Mouse (Mus musculus) ES-E14 (cell line): ENCODE measurements around the gene Atxn1. TPM values are rescaled to one million over a fixed set of nuclear protein-coding genes. Genes with fewer than 3 reads are reported as not detected.

ENCODE experiments used
- DNase-seq: peaks from one replicate; pipeline ENCODE4 v3.0.0-alpha.2; 2013; ENCODE audit warnings: low read depth, low spot score
- H3K27ac ChIP-seq: 2 replicates; pipeline ENCODE4 v1.5.1; 2012; ENCODE audit warnings: low read depth, mild to moderate bottlenecking, low read length, moderate library complexity, mixed read lengths; ENCODE audit not compliant: poor library complexity, insufficient read depth, severe bottlenecking
- H3K36me3 ChIP-seq: 2 replicates; pipeline ENCODE4 v1.6.1; 2012; ENCODE audit warnings: mild to moderate bottlenecking, low read length, moderate library complexity, mixed read lengths; ENCODE audit not compliant: control insufficient read depth, poor library complexity, insufficient read depth, severe bottlenecking
- H3K4me1 ChIP-seq, 2 experiments: fragments of 150-350 bp in 1 of 2; sonication (generic) in 1 of 2; 2 replicates each; pipeline ENCODE4 v1.6.1; 2012; ENCODE audit warnings: low read length in 2 of 2, mild to moderate bottlenecking in 1 of 2, mixed read lengths in 1 of 2; ENCODE audit not compliant: control insufficient read depth in 2 of 2, insufficient read depth in 2 of 2, poor library complexity in 1 of 2
- H3K4me3 ChIP-seq, 2 experiments: fragments of 150-350 bp in 1 of 2; sonication (generic) in 1 of 2; 2 replicates each; pipeline ENCODE4 v1.5.1; 2012; ENCODE audit warnings: low read length in 2 of 2, low read depth in 1 of 2, mild to moderate bottlenecking in 1 of 2, mixed read lengths in 1 of 2; ENCODE audit not compliant: insufficient read depth in 1 of 2, poor library complexity in 1 of 2, severe bottlenecking in 1 of 2
- H3K9ac ChIP-seq: 2 replicates; pipeline ENCODE4 v1.6.1; 2012; ENCODE audit warnings: low read depth, mild to moderate bottlenecking, low read length, mixed read lengths; ENCODE audit not compliant: poor library complexity, insufficient read depth, severe bottlenecking
- H3K9me3 ChIP-seq: fragments of 150-350 bp; sonication (generic); 2 replicates; pipeline ENCODE4 v1.6.1; 2012; ENCODE audit warnings: low read depth, mild to moderate bottlenecking, low read length; ENCODE audit not compliant: control insufficient read depth, insufficient read depth
- CHD2 ChIP-seq: IDR thresholded peaks from 2 replicates; pipeline ENCODE4 v1.6.1; 2014; ENCODE audit warnings: mild to moderate bottlenecking, low read depth, low read length, inconsistent platforms
- HCFC1 ChIP-seq: IDR thresholded peaks from 2 replicates; pipeline ENCODE4 v1.6.1; 2012; ENCODE audit warnings: low read length, inconsistent platforms, borderline replicate concordance; ENCODE audit not compliant: insufficient read depth
- MAFK ChIP-seq: IDR thresholded peaks from 2 replicates; pipeline ENCODE4 v1.6.1; 2014; ENCODE audit warnings: mild to moderate bottlenecking, low read depth, low read length, inconsistent platforms; ENCODE audit not compliant: insufficient read depth
- ZC3H11A ChIP-seq: IDR thresholded peaks from 2 replicates; pipeline ENCODE4 v1.6.1; 2012; ENCODE audit warnings: low read depth, mild to moderate bottlenecking, inconsistent platforms, low read length, borderline replicate concordance
- ZNF384 ChIP-seq: IDR thresholded peaks from 2 replicates; pipeline ENCODE4 v1.6.1; 2012; ENCODE audit warnings: low read depth, low read length, inconsistent platforms
- in situ Hi-C, 2 experiments: fragments of 600-800 bp; cut with MboI; formaldehyde crosslinking; loops; one replicate each; pipeline ENCODE4 v1.15.1; 2025; ENCODE audit warnings: low sequenced_read_pairs in 2 of 2, inconsistent platforms in 1 of 2; ENCODE audit not compliant: unreplicated experiment in 2 of 2
- total RNA-seq: library from RNA; depleted of rRNA; stranded (reverse); fragments of 300-350 nt; gene quantifications from 2 replicates; pipeline ENCODE4 v1.2.3, GENCODE M21; 2012

The Atxn1 gene
- total RNA-seq, 1 experiment: 7.8 TPM

DNA sequence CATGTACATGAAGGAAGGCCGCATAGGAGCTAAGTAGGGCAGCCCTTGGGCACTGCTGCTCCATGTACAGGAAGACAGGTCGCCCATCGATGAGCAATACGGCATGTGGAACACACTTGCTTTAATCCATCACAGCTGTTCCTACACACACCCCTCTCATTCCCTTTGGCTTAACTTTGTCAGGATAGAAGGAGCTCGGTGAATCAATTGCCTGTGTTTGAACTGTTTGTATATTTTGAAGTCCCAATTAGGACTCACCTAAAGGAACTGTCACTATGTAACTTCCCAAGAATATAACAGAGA is 84.3 kb downstream of the Atxn1 start:
- Histone ChIP-seq H3K9ac (no peak overlapping the region), H3K36me3 (no peaks in the 10 kb centered on the region), H3K9me3 (no peaks in the 10 kb centered on the region), H3K4me3 (no peak overlapping the region), H3K4me1 (no peaks in the 10 kb centered on the region), H3K27ac (no peak overlapping the region)
- in situ Hi-C loops: no loop called here
- TF ChIP-seq ZNF384: no peak
- TF ChIP-seq MAFK: no peak
- TF ChIP-seq ZC3H11A: no peak
- TF ChIP-seq CHD2: no peak
- TF ChIP-seq HCFC1: no peak
- no peak for DNase-seq

DNA sequence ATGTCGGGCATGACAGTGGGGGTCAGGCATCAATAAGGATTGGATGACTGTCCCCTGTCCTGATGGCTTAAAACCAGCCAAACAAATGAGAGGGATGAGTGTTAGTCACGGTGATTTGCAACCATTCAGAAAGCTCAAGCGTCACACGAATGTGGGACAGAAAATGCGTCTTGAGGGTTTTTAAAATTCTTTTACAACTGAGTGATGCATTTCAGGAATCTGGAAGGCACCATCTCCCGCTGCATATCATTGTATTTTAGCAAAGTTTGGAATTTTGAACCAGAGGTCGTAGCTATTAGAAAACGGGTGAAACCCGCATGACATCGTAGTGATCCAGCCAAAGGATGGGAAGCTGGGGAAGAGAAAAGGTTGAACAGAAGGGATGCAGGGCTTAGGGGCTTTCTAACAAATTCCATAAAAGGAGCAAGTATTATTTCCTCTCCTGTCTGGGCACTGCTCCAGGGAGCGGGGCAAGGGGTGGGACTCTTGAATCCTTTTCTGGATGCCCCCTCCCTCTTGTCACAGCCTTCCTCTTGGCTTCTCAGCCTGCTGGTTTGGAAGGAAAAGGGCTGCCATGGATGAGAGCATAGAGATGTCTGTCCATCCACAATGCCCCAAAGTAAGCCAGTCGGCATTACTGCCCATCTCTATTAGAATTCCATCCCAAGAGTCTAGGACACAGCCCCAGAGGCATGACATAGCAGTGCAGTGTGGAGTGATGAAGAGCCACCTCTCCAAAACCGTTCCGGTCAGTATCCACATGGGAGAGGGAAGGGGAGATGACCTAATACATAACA is 84.9 kb downstream of the Atxn1 start:
- Histone ChIP-seq H3K36me3 (no peaks in the 10 kb centered on the region), H3K9ac (no peak overlapping the region), H3K9me3 (no peaks in the 10 kb centered on the region), H3K4me1 (no peaks in the 10 kb centered on the region), H3K27ac (no peak overlapping the region), H3K4me3 (no peak overlapping the region)
- in situ Hi-C loops: no loop called here
- TF ChIP-seq MAFK (no peak), ZC3H11A (no peak), HCFC1 (no peak), ZNF384 (no peak), CHD2 (no peak)
- DNase-seq: no peak

- no peak overlapping the region for H3K9ac ChIP-seq
- H3K36me3 ChIP-seq: no peaks in the 10 kb centered on the region
- H3K9me3 ChIP-seq: no peaks in the 10 kb centered on the region
- TF ChIP-seq MAFK (no peak), ZNF384 (no peak), ZC3H11A (no peak), HCFC1 (no peak), CHD2 (no peak)
- H3K27ac ChIP-seq: no peak overlapping the region
- DNase-seq: no peak
- no peaks in the 10 kb centered on the region for H3K4me1 ChIP-seq
- in situ Hi-C loops: no loop called here
- H3K4me3 ChIP-seq: no peak overlapping the region
These were observed 87.9 kb downstream of the Atxn1 start for GRCm38 (mm10) chr13:45876939-45877338.

GRCm38 (mm10) chr13:45876368-45876760 is 88.4 kb downstream of the Atxn1 start:
- H3K9me3 ChIP-seq: no peaks in the 10 kb centered on the region
- no peak overlapping the region for H3K4me3 ChIP-seq
- H3K4me1 ChIP-seq: no peaks in the 10 kb centered on the region
- no peaks in the 10 kb centered on the region for H3K36me3 ChIP-seq
- no peak overlapping the region for H3K9ac ChIP-seq
- no peak overlapping the region for H3K27ac ChIP-seq
- TF ChIP-seq ZC3H11A (no peak), ZNF384 (no peak), HCFC1 (no peak), CHD2 (no peak), MAFK (no peak)
- in situ Hi-C loops: no loop called here
- no peak for DNase-seq

- H3K4me3 ChIP-seq: no peak overlapping the region
- no peak overlapping the region for H3K27ac ChIP-seq
- no peaks in the 10 kb centered on the region for H3K36me3 ChIP-seq
- TF ChIP-seq ZC3H11A (no peak), HCFC1 (no peak), CHD2 (no peak), ZNF384 (no peak), MAFK (no peak)
- in situ Hi-C loops: no loop called here
- DNase-seq: no peak
- no peak overlapping the region for H3K9ac ChIP-seq
- H3K9me3 ChIP-seq: no peaks in the 10 kb centered on the region
- no peaks in the 10 kb centered on the region for H3K4me1 ChIP-seq
These were observed 89.0 kb downstream of the Atxn1 start for GRCm38 (mm10) chr13:45875686-45876367.
